ENCODE assay signal across 8 mouse cellular contexts in the genomic region with DNA sequence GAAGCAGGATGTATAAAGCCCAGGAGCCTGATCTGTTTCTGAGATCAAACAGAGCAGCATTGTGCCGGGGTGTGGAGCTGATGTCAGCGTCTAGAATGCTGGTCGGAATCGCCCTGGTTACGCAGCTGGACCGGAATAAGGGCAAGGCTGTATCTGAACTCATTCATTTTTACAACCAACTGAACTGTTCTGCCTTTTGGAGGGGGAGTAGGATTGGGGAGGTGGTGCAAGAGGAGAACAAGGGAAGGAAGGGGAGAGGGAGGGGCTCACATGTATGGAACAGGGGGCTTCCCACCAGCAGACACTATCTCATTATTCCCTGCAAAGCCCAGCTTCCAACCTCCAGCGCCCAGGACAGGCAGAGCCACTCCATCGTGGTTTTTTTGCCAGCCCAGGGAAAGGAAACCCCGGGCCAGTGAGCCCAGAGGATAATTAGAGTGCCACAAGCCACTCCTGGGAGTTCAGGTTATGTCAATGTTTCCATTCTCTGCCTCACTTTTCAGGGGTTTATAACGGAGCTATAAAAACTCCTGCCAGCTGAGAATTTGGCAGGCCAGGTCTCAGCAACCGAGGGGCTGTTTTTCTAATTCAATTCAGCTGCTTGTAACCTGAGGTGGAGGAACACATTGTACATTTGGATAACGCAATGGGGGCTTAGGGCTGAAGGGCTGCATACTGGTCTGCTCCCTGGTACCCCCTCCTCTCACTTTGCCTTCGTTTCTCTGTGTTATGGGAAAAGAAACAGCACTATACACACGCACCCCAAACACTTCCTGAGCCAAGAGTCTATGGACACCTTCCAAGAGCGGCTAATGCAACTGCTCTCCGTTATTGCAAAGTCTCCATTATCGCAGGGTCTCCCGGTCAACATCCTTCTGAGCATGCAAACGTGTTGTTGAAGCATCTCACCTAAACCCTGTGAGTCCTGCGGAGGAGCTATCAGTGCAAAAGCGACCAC.
DNase-seq lines count a peak whose midpoint lies in the region.

No protein-coding gene starts in this region.

- DNase-seq in adrenal gland, postnatal 14 days = peak; percentile 16
- DNase-seq in adrenal gland, postnatal 25 days = no peak
- DNase-seq in brain, adult 2 months (ENCODE audit: low read depth, low spot score) = peak; percentile 33
- peak; percentile 36 for DNase-seq in heart, adult 8-10 months (ENCODE audit: low spot score)
- DNase-seq in layer of hippocampus, adult 9-11 months = peak; percentile 16
- DNase-seq in neural tube, embryonic 10.5 days (ENCODE audit: extremely low spot score, low spot score) = peak; percentile 61
- no peak for DNase-seq in yolk sac, embryonic 10.5 days (ENCODE audit: low spot score)
- DNase-seq in thymus, postnatal 36 days = no peak

Comparison
In these comparisons a context has a peak if more than half of its experiments do, and no peak if none do; other contexts are left out.
1. DNase-seq: peak in adrenal gland, postnatal 14 days (single experiment), brain, adult 2 months (single experiment), heart, adult 8-10 months (single experiment), layer of hippocampus, adult 9-11 months (single experiment) and neural tube, embryonic 10.5 days (single experiment); none in adrenal gland, postnatal 25 days (single experiment), yolk sac, embryonic 10.5 days (single experiment) and thymus, postnatal 36 days (0 of 2).